Mouse (Mus musculus) frontal cortex, postnatal 25 days (tissue): ENCODE measurements around the gene Gp1bb.

Source experiments
- DNase-seq, 2 experiments: peaks; one replicate each; pipeline ENCODE4 v3.0.0; 2022; ENCODE audit warnings: low spot score in 2 of 2

The Gp1bb gene

GRCm38 (mm10) chr16:18581050-18581622 lies 41.1 kb downstream of the Gp1bb start:
- DNase-seq, result no peak

GRCm38 (mm10) chr16:18580389-18580788 lies 41.8 kb downstream of the Gp1bb start:
- no peak for DNase-seq

- DNase-seq, result no peak
These were observed 44.5 kb downstream of the Gp1bb start for GRCm38 (mm10) chr16:18577599-18578160.

- no peak for DNase-seq
These were observed 45.1 kb downstream of the Gp1bb start for GRCm38 (mm10) chr16:18577071-18577470.

- no peak for DNase-seq
These were observed 48.0 kb downstream of the Gp1bb start for GRCm38 (mm10) chr16:18574196-18574595.
